Mouse (Mus musculus): ENCODE data around the gene BC053393. TPM values are rescaled to one million over a fixed set of nuclear protein-coding genes. Genes with fewer than 3 reads are reported as not detected.

Gene BC053393
- total RNA-seq (2023), result not detected in 2 replicates

DNA sequence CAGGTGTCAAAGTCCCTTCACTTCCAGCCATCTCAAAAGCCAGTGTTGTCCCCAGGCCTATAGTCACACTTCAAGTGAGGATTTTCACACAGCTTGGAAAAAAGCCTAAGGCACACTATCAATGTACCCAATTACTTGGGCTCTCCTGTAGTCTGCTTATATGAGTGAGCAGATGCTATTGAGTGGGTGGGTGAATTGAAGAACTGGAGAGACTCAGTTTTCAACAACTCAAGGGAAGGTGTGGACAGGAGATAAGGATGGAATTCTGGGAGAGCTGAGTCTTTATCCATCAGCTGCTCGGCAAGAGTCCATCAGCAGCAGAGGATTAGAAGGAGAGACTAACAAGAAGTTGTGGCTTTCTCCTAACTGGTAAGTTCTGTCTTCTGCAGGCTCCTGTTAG lies at the start of gene BC053393:
Gene BC053393, plus strand, starts transcription at position 210 of the 400 bp plus-strand sequence.

DNA sequence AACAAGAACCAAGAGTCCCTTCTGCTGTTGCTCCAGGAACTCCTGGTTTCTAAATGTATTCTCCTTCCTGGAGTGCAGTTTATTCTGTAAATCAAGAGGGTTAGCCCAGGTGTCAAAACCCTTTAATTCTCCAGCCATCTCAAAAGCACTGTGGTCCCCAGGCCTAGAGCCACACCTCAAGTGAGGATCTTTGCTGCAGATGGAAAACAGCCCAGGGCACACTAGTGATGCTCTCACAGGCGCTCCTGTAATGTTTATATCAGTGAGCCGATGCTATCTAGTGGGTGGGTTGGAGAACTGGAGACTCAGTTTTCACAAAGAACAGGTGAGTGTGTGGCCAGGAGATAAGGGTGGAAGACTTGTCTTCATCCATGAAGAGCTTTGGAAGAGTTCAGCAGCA lies 47.4 kb upstream of the BC053393 start, which contains the start of gene Gm12169:
Gene Gm12169, plus strand, starts transcription at position 301 of the 400 bp plus-strand sequence.

DNA sequence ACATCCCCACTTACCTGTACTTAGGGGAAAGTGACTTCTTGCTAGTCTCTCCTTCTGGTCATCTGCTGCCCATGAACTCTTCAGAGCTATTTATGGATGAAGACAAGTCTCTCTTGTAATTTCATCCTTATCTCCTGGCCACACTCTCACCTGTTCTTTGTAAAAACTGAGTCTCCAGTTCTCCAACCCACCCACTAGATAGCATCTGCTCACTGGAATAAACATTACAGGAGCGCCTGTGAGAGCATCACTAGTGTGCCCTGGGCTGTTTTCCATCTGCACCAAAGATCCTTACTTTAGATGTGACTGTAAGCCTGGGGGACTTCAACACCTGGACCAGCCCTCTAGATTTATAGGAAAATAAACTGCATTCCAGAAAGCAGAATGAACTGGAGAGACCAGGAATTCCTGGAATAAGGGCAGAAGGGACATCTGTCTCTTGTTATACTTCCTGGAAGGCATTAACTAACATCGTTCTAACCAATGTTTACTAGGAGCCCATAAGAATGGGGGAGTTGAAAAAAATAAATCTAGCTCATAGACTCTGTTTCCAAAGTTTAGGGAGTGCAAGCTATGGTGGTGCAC lies 58.0 kb downstream of the BC053393 start, which contains the start of gene Dppa1:
Gene Dppa1, minus strand, starts transcription at position 51 of the 585 bp plus-strand sequence.

Other genes starting within 250 kb of the BC053393 start
- gene Itk, start 182.0 kb upstream of the BC053393 start, total RNA-seq (2023), result 2.9 and 4.5 TPM in 2 replicates
- 0.57 and 0.64 TPM in 2 replicates for gene Fam71b, start 175.0 kb upstream of the BC053393 start, total RNA-seq (2023)
- gene Med7, start 134.6 kb upstream of the BC053393 start, total RNA-seq (2023), result 40.4 and 56.2 TPM in 2 replicates
- 0.79 and 1.3 TPM in 2 replicates for gene Havcr2, start 116.6 kb upstream of the BC053393 start, total RNA-seq (2023)
- gene Gm12169, start 47.3 kb upstream of the BC053393 start, total RNA-seq (2023), result not detected in 2 replicates
- not detected in 2 replicates for gene Dppa1, start 57.7 kb downstream of the BC053393 start, total RNA-seq (2023)
- not detected in 2 replicates for gene Timd2, start 135.5 kb downstream of the BC053393 start, total RNA-seq (2023)
- not detected in 2 replicates for gene Havcr1, start 163.5 kb downstream of the BC053393 start, total RNA-seq (2023)
- gene Timd4, start 239.3 kb downstream of the BC053393 start, total RNA-seq (2023), result 0.23 TPM in 1 of 2 replicates, not detected in the other

Data from neutrophil, adult 65 days (primary cell).